Mouse (Mus musculus) CH12.LX (cell line): ENCODE measurements around the gene Nhlrc4.

ENCODE experiments used
- EP300 ChIP-seq: IDR thresholded peaks from 2 replicates; pipeline ENCODE4 v1.6.1; 2011; ENCODE audit warnings: low read length, improper control_type of control experiment
- TBP ChIP-seq: conservative IDR thresholded peaks from 2 replicates; pipeline ENCODE4 v1.6.1; 2011; ENCODE audit warnings: low read depth, low read length, improper control_type of control experiment

GRCm38 (mm10) chr17:25990331-25990730, 45.6 kb upstream of the Nhlrc4 start:
- no peak for TF ChIP-seq TBP
- TF ChIP-seq EP300 = no peak
